Mouse (Mus musculus) cortical plate, adult 2 months (tissue): ENCODE results near the gene Tmc3.

Source experiments
- CTCF ChIP-seq: fragments of 200-500 bp; IDR thresholded peaks from 2 replicates; pipeline ENCODE4 v1.5.1; 2011; ENCODE audit warnings: mild to moderate bottlenecking, control low read depth, low read length; ENCODE audit not compliant: insufficient read depth; ENCODE audit errors: extremely low read depth
- POLR2A ChIP-seq: fragments of 200-500 bp; IDR thresholded peaks from 2 replicates; pipeline ENCODE4 v1.6.1; 2011; ENCODE audit warnings: mild to moderate bottlenecking, low read length, control low read depth; ENCODE audit not compliant: insufficient read depth; ENCODE audit errors: extremely low read depth

GRCm38 (mm10) chr7:83659159-83660065 is 74.7 kb downstream of the Tmc3 start:
- TF ChIP-seq POLR2A (no peak), CTCF (no peak)
